Mouse (Mus musculus): ENCODE measurements at regions not wholly inside any gene's neighbourhood (a gene's known extent, or its start where the extent isn't known, plus 50 kb on each side); places are given as distances from the start of the nearest gene placed in this dataset.

DNA sequence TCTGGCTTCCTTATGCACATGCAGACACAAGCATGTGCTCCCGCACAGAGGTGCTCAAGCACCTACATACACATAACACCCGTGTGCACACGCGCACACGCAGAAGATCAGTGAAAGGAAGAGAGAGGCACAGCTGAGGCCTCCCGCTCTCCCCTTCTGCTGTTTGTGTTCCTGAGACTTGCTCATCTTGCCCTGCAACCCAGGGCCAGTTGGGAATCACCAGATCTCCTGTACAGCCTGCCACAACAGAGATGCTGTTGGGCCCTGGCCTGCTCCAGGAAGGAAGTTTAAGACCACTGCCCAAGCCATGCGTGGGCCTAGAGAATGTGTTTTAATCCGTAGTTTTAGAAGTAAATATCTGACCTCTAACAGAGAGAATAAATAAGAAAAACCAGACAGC, 160.0 kb upstream of the Ctnnb1 start:
- no peak for DNase-seq

GRCm38 (mm10) chr9:120769679-120770078, 159.3 kb upstream of the Ctnnb1 start:
- no peak for DNase-seq

GRCm38 (mm10) chr9:120770886-120771285, 158.1 kb upstream of the Ctnnb1 start:
- no peak for DNase-seq

DNA sequence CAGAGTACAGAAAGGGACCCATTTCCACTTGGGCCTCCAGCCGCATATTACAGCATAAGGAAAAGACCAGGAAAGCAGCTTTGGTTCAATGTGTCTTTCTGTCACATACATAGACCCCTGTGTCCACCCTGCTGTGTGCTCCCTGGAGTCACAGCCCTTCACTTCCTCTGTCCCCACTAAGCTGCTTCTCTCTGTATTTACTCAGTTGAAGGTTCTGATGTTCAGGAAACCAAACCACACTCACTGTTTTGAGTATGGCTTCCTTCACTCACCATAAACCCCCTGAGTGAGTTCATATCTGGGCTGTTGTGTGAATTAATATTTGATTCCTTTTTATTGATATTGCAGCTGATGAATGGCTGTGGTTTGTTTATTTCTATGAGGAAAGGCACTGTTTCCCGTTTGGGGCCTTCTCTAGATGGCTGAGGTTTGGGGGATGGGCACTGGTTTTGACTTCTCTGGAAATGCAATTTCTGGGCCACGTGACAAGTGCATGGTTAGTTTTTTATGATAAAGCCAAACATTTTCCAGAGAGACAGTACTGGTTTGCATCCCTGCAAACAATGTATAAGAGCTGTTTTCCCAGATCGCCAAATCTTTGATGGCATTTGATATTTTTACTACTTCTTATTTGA, 157.0 kb upstream of the Ctnnb1 start:
- no peak for DNase-seq

GRCm38 (mm10) chr9:120774251-120774650, 154.8 kb upstream of the Ctnnb1 start:
- DNase-seq, result peak in 1 of 2 experiments; percentile 47

DNA sequence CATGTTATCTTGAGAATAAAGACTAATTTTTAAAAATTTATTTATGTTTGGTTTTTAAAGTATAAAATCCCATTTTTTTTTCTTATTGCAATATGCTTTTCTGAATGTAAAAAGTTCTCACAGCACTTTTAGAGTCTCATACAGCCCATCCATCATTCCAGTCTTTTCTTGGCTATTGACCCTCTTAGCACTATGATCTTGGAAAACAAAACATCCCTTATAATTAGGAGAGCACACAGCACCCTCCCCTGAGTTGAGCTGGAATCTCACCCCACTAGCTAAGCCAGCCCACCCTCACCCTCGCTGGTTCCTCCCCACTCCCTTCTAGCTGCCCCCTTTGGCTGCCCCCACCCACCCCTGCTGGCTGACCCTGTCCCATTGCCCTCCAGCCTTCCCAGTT, 154.2 kb upstream of the Ctnnb1 start:
- no peak for DNase-seq

DNA sequence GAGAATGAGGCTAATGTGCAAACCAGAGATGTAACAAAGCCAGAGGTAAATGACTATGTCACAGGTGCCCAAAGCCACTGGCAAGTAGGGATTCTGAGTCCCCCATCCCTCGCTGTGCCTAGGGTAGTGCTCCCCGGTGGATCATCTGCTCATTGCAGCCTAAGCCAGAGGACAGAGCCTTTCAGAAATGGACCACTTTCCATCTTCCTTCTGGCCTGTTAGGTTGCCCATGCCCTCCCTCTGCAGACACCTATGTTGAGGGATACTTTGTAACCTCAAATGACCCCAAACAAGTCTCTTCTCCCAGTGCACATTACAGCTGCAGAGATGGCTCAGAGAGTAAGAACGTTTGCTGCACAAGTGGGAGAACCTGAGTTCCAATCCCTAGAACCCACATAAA, 153.3 kb upstream of the Ctnnb1 start:
- no peak for DNase-seq

GRCm38 (mm10) chr9:120776456-120777001, 152.5 kb upstream of the Ctnnb1 start:
- DNase-seq, result peak; percentile 60 to 72

- no peak for DNase-seq
Measured at GRCm38 (mm10) chr9:120777016-120777415, 152.0 kb upstream of the Ctnnb1 start.

DNA sequence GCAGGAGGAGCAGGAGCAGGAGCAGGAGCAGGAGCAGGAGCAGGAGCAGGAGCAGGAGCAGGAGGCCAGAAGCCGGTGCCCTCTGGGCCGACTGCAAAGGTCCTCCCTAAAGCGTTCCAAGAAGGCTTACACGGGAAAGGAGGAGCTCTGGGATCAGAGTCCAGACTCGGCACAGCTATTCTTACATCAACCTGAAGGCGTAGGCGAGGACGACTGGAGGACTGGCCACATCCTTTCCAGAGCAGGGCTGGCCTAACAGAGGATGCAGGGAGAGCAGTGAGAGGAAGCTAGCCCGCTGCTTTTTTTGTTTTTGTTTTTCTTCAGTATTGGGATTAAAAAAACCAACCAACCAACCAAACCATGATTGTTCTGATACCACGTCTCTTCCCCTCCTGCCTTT, 151.5 kb upstream of the Ctnnb1 start:
- DNase-seq, result peak; percentile 77 to 88

GRCm38 (mm10) chr9:120778423-120778822, 150.6 kb upstream of the Ctnnb1 start:
- peak; percentile 51 to 79 for DNase-seq

DNA sequence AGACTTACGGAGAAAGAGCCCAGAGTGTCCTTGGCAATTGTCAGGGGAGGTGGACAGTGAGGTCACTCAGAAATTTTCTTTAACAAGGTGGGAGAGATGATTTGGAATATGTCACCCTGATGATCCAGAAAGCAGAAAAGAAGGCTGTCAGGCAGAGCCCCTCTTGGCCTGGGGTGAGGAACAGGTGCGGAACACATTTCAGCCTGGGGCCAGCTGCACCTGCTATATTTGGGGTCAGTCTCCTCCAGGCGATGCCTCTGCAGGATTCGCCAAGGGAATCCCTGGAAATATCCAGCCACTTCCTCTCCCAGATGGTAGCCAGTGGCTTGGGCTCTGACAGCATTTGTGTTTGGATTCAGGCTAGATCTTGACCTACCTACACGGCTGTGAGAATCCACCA, 134.8 kb upstream of the Ctnnb1 start:
- DNase-seq, result no peak

- DNase-seq, result no peak
Measured at GRCm38 (mm10) chr9:120796111-120796880, 132.7 kb upstream of the Ctnnb1 start.

- no peak for DNase-seq
Measured at GRCm38 (mm10) chr9:120797996-120798663, 130.9 kb upstream of the Ctnnb1 start.

DNA sequence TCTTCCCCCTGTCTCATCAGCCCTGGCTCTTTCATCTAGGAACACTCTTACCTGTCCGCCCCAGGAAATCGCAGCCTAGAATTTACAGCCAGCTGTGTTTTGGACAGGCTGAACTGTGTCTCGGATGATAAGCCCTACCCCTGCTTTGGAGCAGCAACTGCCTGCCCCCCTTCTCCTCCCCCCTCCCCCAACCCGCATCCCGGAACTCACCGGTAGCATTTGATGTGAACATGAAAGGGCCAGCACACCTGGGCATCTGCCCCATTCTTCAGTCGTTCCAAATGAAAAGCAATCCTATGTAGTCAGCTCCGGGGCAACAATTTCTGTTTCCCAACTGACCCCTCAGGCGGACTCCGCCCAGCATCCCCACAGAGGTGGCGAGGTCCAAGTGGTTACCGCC, 130.1 kb upstream of the Ctnnb1 start:
- no peak for DNase-seq

- DNase-seq, result no peak
Measured at GRCm38 (mm10) chr9:120802646-120803045, 126.4 kb upstream of the Ctnnb1 start.

- peak; percentile 16 to 37 for DNase-seq
Measured at GRCm38 (mm10) chr9:120804760-120805294, 124.2 kb upstream of the Ctnnb1 start.

- no peak for DNase-seq
Measured at GRCm38 (mm10) chr9:120808741-120809425, 120.1 kb upstream of the Ctnnb1 start.

DNA sequence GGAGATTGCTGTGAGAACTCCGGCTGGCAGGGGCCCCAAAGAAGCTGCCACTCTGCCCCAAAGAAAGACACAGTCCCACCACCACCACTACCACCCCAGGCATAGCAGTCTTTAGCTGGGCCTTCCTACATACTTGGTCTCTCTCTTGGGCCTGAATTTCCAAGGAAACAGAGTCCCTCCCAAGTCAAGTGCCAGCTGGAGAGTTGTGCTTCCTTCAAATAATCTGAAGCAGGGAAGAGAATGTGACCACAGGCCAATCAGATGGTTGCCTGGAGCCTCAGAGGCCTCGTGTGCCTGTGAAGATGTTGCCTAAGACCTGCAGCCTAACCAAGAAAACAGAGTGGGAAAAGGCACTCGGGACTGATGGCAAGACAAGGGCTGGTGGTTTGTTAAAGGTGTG, 117.5 kb upstream of the Ctnnb1 start:
- DNase-seq, result no peak

- DNase-seq, result no peak
Measured at GRCm38 (mm10) chr9:120812667-120813210, 116.3 kb upstream of the Ctnnb1 start.

GRCm38 (mm10) chr9:120814286-120814685, 114.7 kb upstream of the Ctnnb1 start:
- peak in 1 of 2 experiments; percentile 7 for DNase-seq

DNA sequence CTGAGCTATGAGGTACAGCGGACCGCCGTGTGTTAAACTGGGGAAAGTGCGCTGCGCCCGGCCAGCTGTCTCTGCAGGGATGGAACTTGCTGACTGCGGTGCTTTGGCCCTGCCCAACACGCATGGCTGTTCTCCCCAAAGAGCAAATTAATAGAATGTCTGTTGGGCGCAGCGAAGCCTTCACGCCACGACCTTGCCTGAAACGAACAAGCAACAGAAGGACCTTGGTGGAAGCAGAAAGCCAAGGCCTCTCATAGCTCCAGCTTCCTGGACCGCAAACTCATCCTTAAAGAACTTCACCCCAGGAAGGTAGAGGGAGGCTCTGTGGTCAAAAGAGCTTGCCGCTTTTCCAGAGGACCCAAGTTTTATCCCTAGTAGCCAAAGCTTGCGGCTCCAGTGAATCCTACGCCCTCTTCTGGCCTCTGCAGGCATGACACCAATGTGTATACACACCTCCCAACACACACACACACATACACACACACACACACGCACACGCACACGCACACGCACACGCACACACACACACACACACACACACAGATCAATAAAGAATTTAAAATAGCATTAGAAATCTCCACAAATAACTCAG, 110.2 kb upstream of the Ctnnb1 start:
- peak in 1 of 2 experiments; percentile 29 for DNase-seq

All from kidney, postnatal 36 days (tissue).